Mouse (Mus musculus) spleen, adult 18-20 months (tissue): ENCODE results near the gene Ppm1b.

ENCODE experiments used
- DNase-seq, 2 experiments: peaks; one replicate each; pipeline ENCODE4 v3.0.0; 2022; ENCODE audit warnings: mixed read lengths in 2 of 2

The Ppm1b gene

DNA sequence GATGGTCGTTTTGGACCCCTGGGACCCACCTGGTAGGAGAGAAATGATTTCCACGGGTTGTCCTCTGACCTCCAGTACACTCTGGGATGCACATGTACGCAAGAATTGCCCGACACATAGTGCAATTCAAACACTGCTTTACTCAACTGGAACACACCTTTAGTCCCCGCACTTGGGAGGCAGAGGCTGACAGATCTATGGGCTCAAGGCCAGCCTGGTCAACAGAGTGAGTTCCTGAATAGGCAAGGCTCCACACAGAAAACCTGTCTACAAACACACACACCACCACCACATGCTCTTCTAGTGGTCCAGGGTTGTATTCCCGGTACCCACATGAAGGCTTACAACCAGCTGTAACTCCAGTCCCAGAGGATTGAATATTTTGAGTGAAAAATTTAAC, 68.6 kb downstream of the Ppm1b start:
- no peak for DNase-seq

DNA sequence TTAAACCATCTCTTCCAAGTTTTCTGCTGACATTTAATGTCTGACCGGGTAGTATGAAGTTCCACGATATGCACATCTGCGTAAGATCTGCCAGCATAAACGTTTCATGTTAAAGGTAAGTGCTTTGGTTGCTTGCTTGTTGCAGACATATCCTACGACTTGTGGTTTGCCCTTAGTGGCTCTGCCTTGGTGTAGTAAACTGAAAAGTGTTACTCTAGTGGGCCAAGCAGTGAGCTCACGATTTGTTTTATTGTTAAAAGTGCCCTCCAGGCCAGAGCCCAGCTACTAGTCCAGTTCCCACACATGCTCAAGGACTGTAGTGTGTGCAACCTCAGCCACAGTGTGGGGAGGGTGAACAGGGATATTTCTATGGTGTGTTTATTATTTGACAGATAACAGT, 69.9 kb downstream of the Ppm1b start:
- DNase-seq, result no peak

DNA sequence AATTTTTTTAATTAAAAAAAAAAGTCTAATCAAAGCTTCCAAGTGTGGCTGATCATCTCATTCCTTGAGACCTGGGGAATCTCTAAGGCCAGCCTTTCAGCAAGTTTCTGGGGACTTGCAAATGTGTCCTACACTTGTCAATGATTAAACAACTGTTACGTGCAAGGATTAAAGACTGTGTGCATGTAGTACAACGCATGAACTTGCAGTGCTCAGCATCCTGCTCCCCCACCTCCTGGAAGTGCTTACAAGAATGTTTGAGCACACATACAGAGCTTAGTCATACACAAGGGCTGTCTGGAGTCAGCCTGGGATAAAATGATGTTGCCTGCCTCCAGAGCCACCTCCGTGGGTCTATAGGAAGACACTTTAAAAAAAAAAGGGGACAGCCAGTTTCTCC, 70.7 kb downstream of the Ppm1b start:
- no peak for DNase-seq

DNA sequence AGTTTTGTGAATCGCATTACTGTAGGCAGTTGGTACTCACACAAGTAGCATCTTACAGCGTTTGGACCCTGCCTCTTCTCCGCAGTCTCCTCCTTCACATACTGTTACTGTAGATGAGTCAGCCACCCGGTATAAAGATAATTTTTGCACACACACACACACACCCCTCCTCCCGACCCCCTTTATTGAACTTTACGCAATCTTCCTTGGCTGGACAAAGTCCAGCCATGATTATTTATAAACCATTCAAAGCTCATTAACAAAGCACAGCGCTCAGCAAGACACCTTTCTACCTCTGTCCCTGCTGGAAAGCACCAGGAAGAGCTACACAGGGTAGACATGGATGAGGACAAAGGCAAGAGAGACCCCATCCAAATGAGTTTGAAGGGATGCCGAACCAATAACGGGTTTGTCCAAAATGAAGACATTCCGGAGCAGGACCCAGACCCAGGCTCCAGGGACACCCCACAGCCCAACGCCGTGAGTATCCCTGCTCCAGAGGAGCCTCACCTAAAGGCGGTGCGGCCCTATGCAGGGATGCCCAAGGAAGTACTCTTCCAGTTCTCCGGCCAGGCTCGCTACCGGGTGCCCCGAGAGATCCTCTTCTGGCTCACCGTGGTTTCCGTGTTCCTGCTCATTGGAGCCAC, 71.7 kb downstream of the Ppm1b start, which contains the start of gene Slc3a1:
Gene Slc3a1 (plus strand): TSS at position 284 of the 647 bp plus-strand sequence.
- DNase-seq, result no peak

DNA sequence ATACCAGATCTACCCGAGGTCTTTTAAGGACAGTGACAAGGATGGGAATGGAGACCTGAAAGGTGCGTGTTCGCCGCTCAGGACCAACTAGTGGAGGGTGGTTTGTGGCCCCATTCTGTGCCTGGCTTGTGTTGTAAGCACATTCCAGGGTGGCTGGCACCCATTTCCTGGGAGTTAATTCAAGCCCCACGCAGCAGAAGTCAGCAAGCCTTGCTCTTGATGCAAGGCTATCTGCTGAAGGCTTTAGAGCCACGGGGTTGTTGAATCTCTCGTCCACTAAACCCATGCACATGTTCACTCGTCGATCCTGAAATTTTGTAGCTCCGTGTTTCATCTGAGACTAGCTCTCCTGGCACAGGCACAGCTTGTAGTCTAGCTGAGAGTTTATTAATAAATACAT, 72.3 kb downstream of the Ppm1b start:
- no peak for DNase-seq

DNA sequence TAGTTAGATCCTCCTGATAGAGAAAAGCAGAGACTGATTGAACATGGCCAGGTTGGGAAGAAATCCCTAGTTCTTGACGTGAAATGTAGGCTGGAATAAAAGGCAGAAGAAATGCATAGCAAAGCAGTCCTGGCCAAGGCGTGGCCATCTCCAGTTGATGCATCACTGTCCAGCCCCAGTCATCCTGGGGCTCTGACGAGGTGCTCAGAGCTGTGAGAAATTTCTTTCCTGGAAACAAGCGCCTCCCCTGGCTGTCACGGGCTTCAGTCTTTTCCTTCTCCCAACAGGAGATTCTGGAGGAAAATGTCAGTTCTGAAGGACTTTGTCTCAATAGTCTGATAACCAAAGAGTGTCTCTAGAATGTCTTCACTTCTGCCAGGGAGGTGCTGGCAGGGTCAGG, 74.1 kb downstream of the Ppm1b start:
- DNase-seq, result no peak

DNA sequence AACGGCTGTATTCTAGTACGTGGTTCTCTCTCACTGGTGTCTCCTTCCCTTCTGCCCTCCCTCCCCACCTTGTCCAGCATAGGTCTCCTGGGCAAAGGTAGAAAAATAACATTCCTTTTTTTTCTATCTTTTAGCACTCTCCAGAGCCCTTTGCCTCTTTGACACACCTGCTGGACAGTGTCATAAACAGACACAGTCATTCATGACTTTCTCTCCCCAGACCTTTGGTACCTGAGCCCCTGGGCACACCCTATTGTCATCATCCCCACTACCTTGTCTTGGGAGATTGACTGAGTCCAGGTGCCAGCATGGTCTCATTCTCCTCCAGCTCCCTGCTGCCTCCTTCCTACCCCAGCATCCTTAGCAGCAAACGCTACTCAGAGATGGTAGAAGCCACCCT, 76.5 kb downstream of the Ppm1b start:
- no peak for DNase-seq

DNA sequence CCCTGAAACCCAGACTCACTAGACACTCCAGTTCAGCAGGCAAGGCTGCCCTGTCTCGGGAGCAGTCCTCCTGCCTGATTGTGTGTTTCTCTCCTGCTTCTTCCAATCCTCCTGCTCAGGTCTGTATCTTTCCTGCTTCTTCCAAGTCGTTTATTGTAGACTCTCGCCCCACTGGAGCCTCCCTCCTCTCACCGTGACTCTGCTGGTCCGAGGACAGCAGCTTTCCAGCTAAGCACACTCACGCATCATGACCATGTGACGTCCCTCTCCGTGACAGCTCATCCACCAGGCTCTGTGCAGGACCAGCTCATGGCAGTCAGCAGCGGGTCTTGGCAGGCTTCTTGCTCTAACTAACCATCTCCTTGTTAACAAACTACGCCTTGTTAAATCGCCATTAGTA, 77.5 kb downstream of the Ppm1b start:
- DNase-seq, result no peak

DNA sequence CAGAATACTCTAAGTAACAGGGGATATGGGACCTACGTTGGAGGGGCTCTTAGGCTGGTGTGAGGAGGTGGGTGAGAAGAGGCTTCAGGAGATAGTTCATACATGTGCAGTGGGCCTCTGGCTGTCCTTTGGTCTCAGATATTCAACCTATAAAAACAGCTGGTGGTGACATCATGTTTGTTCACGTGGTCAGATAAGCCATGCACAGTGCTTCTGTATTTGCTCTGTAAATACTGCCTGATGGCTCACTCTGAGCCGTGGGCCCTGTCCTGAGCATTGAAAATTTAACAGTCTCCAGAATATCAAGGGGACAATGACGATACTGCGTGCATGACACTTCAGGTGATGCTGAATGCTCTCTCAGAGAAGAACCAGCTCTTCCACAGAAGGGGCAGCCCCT, 81.3 kb downstream of the Ppm1b start:
- no peak for DNase-seq

DNA sequence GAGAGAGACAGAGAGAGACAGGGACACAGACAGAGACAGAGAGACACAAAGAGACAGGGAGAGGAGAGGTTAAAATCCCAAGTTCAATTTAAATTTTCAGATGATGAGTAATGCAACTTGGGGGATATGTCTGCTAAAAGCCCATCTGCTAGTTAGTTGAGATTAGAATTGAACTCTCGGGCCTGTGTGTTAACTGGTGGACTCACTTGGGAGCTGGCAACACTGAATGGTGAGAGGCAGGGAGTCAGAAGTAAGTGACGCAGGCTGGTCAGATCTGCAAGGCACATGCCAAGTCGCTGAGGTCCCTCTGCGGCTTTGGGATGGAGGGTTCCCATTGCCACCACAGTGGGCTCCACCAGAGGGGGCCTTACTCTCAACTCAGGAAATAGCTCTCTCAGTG, 81.8 kb downstream of the Ppm1b start:
- no peak for DNase-seq

DNA sequence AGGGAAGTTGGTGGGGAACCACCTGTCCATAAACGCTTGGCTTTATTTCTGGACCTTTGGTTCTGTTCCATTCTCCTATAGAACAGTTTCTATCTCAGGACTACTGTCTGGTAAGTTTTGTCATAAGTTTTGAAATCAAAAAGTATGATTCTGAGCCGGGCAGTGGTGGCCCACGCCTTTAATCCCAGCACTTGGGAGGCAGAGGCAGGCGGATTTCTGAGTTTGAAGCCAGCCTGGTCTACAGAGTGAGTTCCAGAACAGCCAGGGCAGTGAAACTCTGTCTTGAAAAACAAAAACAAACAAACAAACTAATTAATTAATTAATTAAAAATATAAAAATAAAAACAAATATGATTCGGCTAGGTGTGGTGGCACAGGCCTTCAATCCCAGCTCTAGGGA, 82.2 kb downstream of the Ppm1b start:
- no peak for DNase-seq

DNA sequence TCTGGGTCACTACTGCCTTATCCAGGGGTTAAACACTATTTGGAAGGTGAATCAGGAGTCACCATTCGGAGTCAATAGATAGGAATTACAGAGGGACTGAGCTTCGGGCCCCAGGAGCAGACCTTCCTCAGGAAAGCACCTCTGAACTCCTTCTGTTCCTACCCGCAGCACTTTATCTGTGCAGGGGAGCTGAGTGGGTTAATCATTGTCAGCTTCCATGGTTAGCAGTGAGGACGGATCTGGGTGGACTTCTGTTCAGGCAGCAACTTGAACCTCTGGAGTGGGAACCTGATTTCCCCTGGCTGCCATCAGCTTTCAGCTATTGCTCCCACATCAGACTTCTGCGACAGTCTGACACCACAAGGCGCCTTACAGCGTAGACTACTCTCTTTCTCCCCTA, 84.4 kb downstream of the Ppm1b start:
- DNase-seq, result no peak

DNA sequence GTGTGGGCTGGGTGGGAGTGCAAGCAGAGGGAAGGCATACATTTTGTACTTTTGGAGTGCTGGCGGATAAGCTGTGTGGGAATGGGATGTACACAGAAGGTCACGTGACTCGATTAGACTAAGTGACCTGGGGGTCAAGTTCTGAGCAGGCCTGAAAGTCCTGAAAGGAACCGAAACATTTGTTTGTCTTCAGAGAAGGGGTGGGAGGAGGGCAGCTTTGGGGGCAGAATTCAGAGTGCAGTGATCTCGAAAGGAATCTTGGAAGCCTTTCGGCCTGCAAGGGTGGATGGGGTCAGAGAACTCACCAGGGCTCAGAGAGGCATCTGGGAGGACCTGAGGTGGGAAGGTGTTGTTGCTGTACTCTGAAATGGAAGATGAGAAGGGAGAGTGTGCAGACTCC, 85.9 kb downstream of the Ppm1b start:
- DNase-seq, result no peak

DNA sequence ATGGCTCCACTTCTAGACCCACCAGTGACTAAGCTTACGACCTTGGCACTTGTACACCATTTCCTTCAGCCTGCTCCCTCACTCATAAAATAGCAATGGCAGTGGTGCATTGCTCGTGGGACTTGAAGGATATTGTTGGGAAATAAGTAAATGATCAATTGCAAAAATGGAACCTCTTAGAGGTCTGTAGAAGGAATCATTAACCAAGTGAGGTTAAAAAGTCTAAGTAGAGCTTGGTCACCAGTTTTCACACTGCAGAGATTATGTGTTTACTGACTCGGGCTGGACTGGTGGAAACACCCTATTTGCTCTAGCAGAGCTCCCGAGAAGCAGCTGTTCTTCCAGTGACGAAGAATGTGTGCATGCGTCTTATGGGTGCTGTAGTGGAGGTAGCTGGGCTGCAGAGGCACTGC, 86.9 kb downstream of the Ppm1b start:
- DNase-seq, result no peak

DNA sequence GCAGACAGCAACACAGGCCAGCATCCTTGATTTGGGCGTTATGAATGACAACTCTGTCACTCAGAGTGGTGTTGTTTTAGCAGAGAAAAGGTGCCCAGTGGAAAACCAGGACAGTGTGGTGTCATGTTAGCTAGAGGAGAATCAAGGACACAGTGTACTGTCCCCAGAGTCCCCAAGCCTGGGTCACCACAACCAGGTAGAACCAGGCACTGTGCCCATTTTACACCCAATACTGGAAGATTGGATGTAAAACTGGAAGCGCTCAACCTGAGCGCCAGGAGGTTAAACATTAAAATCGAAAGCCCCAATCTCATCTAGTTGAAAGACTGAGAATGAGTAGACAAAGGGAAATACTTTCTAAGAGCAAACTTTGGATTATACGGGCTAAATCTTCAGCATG, 87.9 kb downstream of the Ppm1b start:
- no peak for DNase-seq

DNA sequence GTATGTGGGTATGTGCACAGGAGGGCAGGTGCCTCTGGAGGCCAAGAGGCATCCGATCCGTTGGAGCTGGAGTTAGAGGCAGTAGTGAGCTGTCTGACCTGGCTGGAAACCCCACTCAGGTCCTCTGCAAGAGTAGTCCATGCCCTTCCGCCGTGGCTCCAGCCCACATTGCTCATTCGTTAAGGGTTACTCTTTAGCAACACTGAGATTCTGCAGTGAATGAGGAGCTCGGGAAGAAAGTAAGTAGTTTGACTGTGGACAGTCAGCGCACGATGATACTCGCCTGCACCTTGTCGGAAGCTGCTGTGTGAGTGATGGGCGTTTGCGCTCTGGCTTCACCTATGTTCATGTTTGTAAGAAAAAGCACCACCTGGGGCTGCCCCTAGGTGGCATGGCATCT, 88.6 kb downstream of the Ppm1b start:
- DNase-seq, result no peak

DNA sequence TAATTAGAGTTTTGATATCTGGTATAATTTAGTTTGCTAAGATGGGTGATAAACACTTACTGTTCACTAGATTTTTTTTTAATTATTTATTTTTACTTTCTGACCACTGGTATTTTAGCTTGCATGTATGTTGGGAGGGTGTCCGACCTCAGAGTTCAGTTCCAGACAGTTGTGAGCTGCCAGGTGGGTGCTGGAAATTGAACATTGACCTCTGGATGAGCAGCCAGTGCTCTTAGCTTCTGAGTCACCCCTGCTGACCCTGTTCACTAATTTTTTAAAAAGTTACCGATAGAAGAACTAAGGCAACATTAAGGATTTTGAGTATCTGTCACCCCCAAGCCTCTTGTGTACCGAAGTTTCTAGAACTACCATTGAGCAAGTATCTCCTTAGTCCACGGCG, 91.8 kb downstream of the Ppm1b start:
- no peak for DNase-seq

DNA sequence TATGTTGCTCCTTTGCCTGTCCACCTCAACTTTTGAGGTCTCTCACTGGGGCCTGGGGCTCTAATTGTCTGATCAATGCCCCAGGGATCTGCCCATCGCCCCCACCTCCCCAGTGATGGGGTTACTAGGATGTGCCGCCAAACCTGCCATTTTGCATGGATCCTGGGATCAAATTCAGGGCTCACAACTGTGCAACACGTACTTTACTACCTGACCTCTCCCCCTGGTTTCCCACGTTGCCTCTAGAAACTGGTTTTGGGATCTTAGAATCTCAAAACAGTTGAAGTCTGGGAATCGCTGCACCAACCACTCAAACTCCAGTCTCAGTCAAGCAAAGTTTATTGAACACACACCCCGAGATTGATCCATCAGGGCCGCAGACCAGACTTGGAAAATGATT, 101.7 kb downstream of the Ppm1b start:
- no peak for DNase-seq

DNA sequence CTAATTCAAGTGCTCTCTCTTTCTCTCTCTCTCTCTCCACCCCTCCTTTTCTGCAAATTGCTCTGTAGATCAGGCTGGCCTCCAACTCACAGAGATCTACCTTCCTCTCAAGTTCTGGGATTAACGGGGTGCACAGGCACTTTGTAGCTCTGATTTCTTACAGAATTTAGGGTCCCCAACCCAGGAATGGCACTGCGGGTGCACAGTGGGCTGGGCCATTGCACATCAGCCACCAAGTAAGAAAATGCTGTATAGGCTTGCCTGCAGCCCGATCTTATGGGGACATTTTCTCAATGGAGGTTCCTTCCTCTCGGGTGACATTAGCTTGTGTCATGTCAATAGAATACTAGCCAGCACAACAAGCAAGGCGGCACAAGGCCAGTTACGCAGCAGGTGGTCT, 102.6 kb downstream of the Ppm1b start:
- DNase-seq, result no peak

DNA sequence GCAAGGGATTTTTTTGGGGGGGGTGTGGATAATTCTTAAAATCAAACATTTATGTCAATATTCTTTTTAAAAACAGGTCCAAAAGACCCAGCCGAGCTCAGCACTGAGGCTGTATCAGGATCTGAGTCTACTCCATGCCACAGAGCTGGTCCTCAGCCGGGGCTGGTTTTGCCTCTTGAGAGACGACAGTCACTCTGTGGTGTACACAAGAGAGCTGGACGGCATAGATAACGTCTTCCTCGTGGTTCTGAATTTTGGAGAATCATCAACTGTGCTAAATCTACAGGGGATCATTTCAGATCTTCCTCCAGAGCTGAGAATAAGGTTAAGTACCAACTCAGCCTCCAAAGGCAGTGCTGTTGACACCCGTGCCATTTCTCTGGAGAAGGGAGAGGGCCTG, 107.0 kb downstream of the Ppm1b start:
- no peak for DNase-seq

DNA sequence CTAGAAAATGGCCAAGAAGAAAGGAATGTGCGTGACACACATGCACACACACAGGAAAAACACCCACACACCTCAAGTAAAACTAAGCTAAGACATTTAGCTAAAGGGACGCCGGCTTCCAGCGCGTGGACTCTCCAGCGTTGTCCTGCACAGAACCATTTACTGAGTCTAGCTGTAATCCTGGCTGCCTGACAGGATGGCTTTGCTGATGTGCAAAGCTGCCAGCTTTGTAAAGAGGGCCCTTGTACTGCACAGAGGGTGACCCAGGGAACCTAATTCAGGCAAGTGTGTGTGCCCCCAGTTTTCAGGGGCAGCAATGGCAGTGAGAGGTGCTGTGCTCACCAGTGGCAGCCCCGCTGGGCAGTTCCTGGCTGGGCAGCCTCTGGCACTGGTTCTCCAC, 110.8 kb downstream of the Ppm1b start:
- DNase-seq, result no peak

DNA sequence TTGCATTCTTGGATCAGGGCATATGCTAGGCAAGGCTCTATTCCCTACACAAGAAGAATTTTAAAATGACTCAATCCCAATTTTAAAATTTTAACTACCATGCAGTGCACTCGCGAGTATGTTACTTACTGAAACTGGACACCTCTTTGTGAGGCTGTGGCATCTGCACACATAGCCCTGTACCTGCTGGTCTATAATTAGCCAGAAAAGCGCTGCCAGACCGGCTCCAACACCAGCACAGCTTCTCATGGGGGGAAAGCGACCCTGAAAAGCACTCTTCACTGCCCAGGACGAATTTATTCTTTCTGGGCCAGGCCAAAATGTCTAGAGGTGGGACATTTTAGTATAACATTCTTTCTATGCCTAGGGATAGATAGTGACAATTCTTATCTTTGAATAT, 114.1 kb downstream of the Ppm1b start:
- no peak for DNase-seq

DNA sequence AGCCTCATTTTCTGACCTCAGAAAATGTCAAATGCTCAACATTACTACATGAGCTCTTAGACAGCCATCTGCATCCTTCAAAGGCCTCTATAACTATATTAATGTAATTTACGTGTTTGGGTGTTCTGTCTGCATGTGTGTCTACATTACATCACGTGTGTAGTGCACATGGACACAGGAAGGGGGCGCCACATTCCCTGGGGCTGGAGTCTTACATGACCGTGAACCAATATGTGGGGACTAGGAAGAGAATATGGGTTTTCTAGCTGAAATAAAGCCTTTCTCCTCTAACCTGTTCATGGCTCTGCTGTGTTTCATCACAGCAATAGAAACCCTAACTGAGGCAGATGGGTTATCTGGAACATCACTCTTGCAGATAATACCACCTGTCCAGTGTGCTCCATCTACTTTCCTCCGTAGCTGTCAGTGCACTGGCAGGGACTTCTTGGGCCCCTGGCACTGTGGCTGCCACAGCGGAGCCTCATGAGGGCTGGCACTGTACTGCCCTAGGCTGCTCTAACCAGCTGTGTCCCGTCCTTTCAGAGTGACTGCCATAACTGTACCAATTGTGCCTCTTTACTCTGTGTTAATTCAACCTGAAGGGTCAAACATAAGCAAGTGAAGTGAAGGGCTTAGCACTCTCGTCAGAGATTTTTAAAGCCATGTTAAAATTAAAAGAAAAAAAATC, 114.7 kb downstream of the Ppm1b start:
- DNase-seq, result no peak

DNA sequence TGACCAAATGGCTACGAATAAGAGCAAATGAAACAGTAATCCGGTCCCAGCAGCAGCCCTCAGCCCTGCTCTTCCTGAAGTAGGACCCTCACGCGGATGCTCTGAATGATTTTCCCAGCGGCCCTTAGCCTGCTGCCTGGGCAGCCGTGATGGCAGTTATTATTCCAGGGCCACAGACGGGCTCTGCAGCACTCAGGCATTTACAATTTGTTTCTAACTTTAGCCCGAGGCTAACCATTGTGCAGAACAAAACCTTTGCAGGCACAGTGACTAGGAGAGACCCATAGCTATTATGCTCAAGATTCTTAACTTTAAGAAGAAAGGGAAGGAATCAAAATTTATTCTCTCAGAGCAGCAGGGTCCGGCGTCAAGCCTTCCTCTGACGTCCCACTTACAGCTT, 115.8 kb downstream of the Ppm1b start:
- no peak for DNase-seq

DNA sequence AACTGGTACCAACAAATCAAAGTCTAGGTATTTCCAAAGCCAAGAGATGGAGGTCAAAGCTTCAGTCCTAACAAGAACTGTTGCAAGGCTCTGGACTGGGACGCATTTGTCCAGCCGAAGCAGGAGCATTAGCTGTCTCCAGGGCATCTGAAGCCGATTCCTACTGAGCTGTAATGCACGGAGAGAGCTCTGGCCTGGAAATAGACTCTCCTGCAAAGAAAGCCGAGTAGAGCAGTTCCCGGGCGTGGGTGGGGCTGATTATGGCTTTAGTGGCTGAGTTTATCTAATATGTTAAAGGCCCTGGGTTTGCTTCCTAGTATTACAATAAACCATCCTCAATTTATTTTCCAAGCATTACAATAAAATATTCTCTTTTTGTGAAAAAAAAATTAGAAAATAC, 116.7 kb downstream of the Ppm1b start:
- DNase-seq, result no peak
